Mouse (Mus musculus): ENCODE measurements around the gene Aatf. TPM values are rescaled to one million over a fixed set of nuclear protein-coding genes. Genes with fewer than 3 reads are reported as not detected.

Aatf gene
- polyA plus RNA-seq, 1 experiment from 2014 or later = 47.0 TPM

- Histone ChIP-seq H3K4me1 (peaks cover 32% of the 10 kb centered on the region), H3K27ac (no peak overlapping the region), H3K9ac (no peak overlapping the region), H3K4me3 (no peak overlapping the region), H3K4me2 (no peak overlapping the region), H3K27me3 (peaks cover 96% of the 10 kb centered on the region), H3K9me3 (no peaks in the 10 kb centered on the region), H3K36me3 (no peaks in the 10 kb centered on the region)
- ATAC-seq (ENCODE audit: borderline replicate concordance, extremely low read depth, low FRiP score, low TSS enrichment) = no peak
- 10% methylated on average over 31 of the region's 31 CpGs for WGBS
Observed at GRCm38 (mm10) chr11:84520269-84521070, 7.1 kb upstream of the Aatf start.

- WGBS = 28% methylated on average over 34 of the region's 34 CpGs
- no peak overlapping the region for H3K9ac ChIP-seq
- no peak overlapping the region for H3K27ac ChIP-seq
- H3K36me3 ChIP-seq = no peaks in the 10 kb centered on the region
- H3K4me2 ChIP-seq = no peak overlapping the region
- H3K27me3 ChIP-seq = peaks cover 96% of the 10 kb centered on the region
- no peak overlapping the region for H3K4me3 ChIP-seq
- no peak for ATAC-seq (ENCODE audit: borderline replicate concordance, extremely low read depth, low FRiP score, low TSS enrichment)
- H3K4me1 ChIP-seq = peaks cover 24% of the 10 kb centered on the region
- no peaks in the 10 kb centered on the region for H3K9me3 ChIP-seq
Observed at GRCm38 (mm10) chr11:84519576-84520268, 6.4 kb upstream of the Aatf start.

- H3K27me3 ChIP-seq = peaks cover 96% of the 10 kb centered on the region
- H3K9me3 ChIP-seq = no peaks in the 10 kb centered on the region
- H3K36me3 ChIP-seq = no peaks in the 10 kb centered on the region
- no peak for ATAC-seq (ENCODE audit: borderline replicate concordance, extremely low read depth, low FRiP score, low TSS enrichment)
- H3K9ac ChIP-seq = no peak overlapping the region
- peaks cover 20% of the 10 kb centered on the region for H3K4me1 ChIP-seq
- no peak overlapping the region for H3K27ac ChIP-seq
- no peak overlapping the region for H3K4me3 ChIP-seq
- H3K4me2 ChIP-seq = no peak overlapping the region
- 49% methylated on average over 12 of the region's 12 CpGs for WGBS
Observed at GRCm38 (mm10) chr11:84519036-84519435, 5.7 kb upstream of the Aatf start.

- no peak for ATAC-seq (ENCODE audit: borderline replicate concordance, extremely low read depth, low FRiP score, low TSS enrichment)
- H3K9me3 ChIP-seq = no peaks in the 10 kb centered on the region
- H3K27ac ChIP-seq = no peak overlapping the region
- H3K27me3 ChIP-seq = peaks cover 88% of the 10 kb centered on the region
- H3K36me3 ChIP-seq = no peaks in the 10 kb centered on the region
- H3K4me2 ChIP-seq = no peak overlapping the region
- no peak overlapping the region for H3K4me3 ChIP-seq
- peaks cover 18% of the 10 kb centered on the region for H3K4me1 ChIP-seq
- H3K9ac ChIP-seq = no peak overlapping the region
- WGBS = 61% methylated on average over 5 of the region's 5 CpGs
Observed at GRCm38 (mm10) chr11:84518261-84518660, 4.9 kb upstream of the Aatf start.

- Histone ChIP-seq H3K27ac (no peak overlapping the region), H3K36me3 (no peaks in the 10 kb centered on the region), H3K4me2 (no peak overlapping the region), H3K4me3 (no peak overlapping the region), H3K9me3 (no peaks in the 10 kb centered on the region), H3K4me1 (peaks cover 13% of the 10 kb centered on the region), H3K27me3 (peaks cover 79% of the 10 kb centered on the region), H3K9ac (no peak overlapping the region)
- 52% methylated on average over 2 of the region's 2 CpGs for WGBS
- no peak for ATAC-seq (ENCODE audit: borderline replicate concordance, extremely low read depth, low FRiP score, low TSS enrichment)
Observed at GRCm38 (mm10) chr11:84517431-84517830, 4.1 kb upstream of the Aatf start.

GRCm38 (mm10) chr11:84516501-84517240, 3.3 kb upstream of the Aatf start:
- Histone ChIP-seq H3K9me3 (no peaks in the 10 kb centered on the region), H3K27me3 (peaks cover 72% of the 10 kb centered on the region), H3K9ac (no peak overlapping the region), H3K4me3 (no peak overlapping the region), H3K4me2 (no peak overlapping the region), H3K27ac (no peak overlapping the region), H3K4me1 (peaks cover 14% of the 10 kb centered on the region), H3K36me3 (no peaks in the 10 kb centered on the region)
- no peak for ATAC-seq (ENCODE audit: borderline replicate concordance, extremely low read depth, low FRiP score, low TSS enrichment)
- 13% methylated on average over 14 of the region's 14 CpGs for WGBS

- ATAC-seq (ENCODE audit: borderline replicate concordance, extremely low read depth, low FRiP score, low TSS enrichment) = no peak
- H3K4me2 ChIP-seq = peak overlapping the region; percentile 89
- WGBS = 61% methylated on average over 1 of the region's 1 CpGs
- H3K9me3 ChIP-seq = no peaks in the 10 kb centered on the region
- 0 out of 2 replicates have a peak overlapping the region, but pooled peaks have one; percentile 74 for H3K4me3 ChIP-seq
- peaks cover 29% of the 10 kb centered on the region for H3K27me3 ChIP-seq
- peaks cover 14% of the 10 kb centered on the region for H3K4me1 ChIP-seq
- no peak overlapping the region for H3K9ac ChIP-seq
- no peak overlapping the region for H3K27ac ChIP-seq
- H3K36me3 ChIP-seq = peaks cover 28% of the 10 kb centered on the region
Observed at GRCm38 (mm10) chr11:84512031-84512430, 1.3 kb downstream of the Aatf start.

- no peak for ATAC-seq (ENCODE audit: borderline replicate concordance, extremely low read depth, low FRiP score, low TSS enrichment)
- peaks cover 32% of the 10 kb centered on the region for H3K36me3 ChIP-seq
Observed at GRCm38 (mm10) chr11:84504296-84504695, 9.0 kb downstream of the Aatf start.

GRCm38 (mm10) chr11:84497944-84498343, 15.4 kb downstream of the Aatf start:
- Histone ChIP-seq H3K9ac (no peak overlapping the region), H3K27me3 (no peaks in the 10 kb centered on the region), H3K9me3 (no peaks in the 10 kb centered on the region), H3K36me3 (peaks cover 14% of the 10 kb centered on the region), H3K27ac (no peak overlapping the region), H3K4me1 (no peaks in the 10 kb centered on the region), H3K4me3 (no peak overlapping the region), H3K4me2 (no peak overlapping the region)
- WGBS = 55% methylated on average over 2 of the region's 2 CpGs
- ATAC-seq (ENCODE audit: borderline replicate concordance, extremely low read depth, low FRiP score, low TSS enrichment) = no peak

More at GRCm38 (mm10) chr11:84504296-84504695, 9.0 kb downstream of the Aatf start:
- H3K4me1 ChIP-seq = no peaks in the 10 kb centered on the region
- H3K9me3 ChIP-seq = no peaks in the 10 kb centered on the region
- no peak overlapping the region for H3K4me2 ChIP-seq
- 100% methylated on average over 1 of the region's 1 CpGs for WGBS
- H3K4me3 ChIP-seq = no peak overlapping the region
- no peak overlapping the region for H3K27ac ChIP-seq
- no peak overlapping the region for H3K9ac ChIP-seq
- no peaks in the 10 kb centered on the region for H3K27me3 ChIP-seq

GRCm38 (mm10) chr11:84496901-84497300, 16.4 kb downstream of the Aatf start:
- H3K27me3 ChIP-seq = no peaks in the 10 kb centered on the region
- H3K4me1 ChIP-seq = no peaks in the 10 kb centered on the region
- H3K9me3 ChIP-seq = no peaks in the 10 kb centered on the region
- no peak overlapping the region for H3K27ac ChIP-seq
- peaks cover 15% of the 10 kb centered on the region; the same call in 1 of the 2 replicates for H3K36me3 ChIP-seq
- H3K4me2 ChIP-seq = no peak overlapping the region
- no peak for ATAC-seq (ENCODE audit: borderline replicate concordance, extremely low read depth, low FRiP score, low TSS enrichment)
- no peak overlapping the region for H3K9ac ChIP-seq
- no peak overlapping the region for H3K4me3 ChIP-seq

- Histone ChIP-seq H3K9ac (no peak overlapping the region), H3K4me2 (no peak overlapping the region), H3K9me3 (no peaks in the 10 kb centered on the region), H3K4me1 (no peaks in the 10 kb centered on the region), H3K36me3 (peaks cover 17% of the 10 kb centered on the region; the same call in 1 of the 2 replicates), H3K4me3 (no peak overlapping the region), H3K27me3 (no peaks in the 10 kb centered on the region), H3K27ac (no peak overlapping the region)
- 78% methylated on average over 4 of the region's 4 CpGs for WGBS
- no peak for ATAC-seq (ENCODE audit: borderline replicate concordance, extremely low read depth, low FRiP score, low TSS enrichment)
Observed at GRCm38 (mm10) chr11:84495774-84496173, 17.5 kb downstream of the Aatf start.

- Histone ChIP-seq H3K4me2 (no peak overlapping the region), H3K27ac (no peak overlapping the region), H3K9ac (no peak overlapping the region), H3K27me3 (no peaks in the 10 kb centered on the region), H3K4me1 (peaks cover 6% of the 10 kb centered on the region; the same call in 1 of the 2 replicates), H3K36me3 (no peaks in the 10 kb centered on the region), H3K4me3 (no peak overlapping the region), H3K9me3 (no peaks in the 10 kb centered on the region)
- ATAC-seq (ENCODE audit: borderline replicate concordance, extremely low read depth, low FRiP score, low TSS enrichment) = no peak
- WGBS = 64% methylated on average over 7 of the region's 7 CpGs
Observed at GRCm38 (mm10) chr11:84481661-84482060, 31.7 kb downstream of the Aatf start.

Data from lung, embryonic 15.5 days (tissue).